Mouse (Mus musculus) erythroblast, adult 5-6 weeks (primary cell): ENCODE data around the gene Chmp1a. TPM values are rescaled to one million over a fixed set of nuclear protein-coding genes. Genes with fewer than 3 reads are reported as not detected.
A peak's percentile ranks its signal among the peaks of the same experiment; 100 is the strongest.
"Not testable (repeated sequence)": the region's sequence is repeated elsewhere in the genome, so short reads cannot be mapped to it uniquely, and the experiment has no call there.

Source experiments
- ATAC-seq: replicated peaks from 2 replicates; pipeline ENCODE4 v1.8.0; 2016; ENCODE audit warnings: moderate number of reproducible peaks, mild to moderate bottlenecking, moderate TSS enrichment, inconsistent platforms; ENCODE audit not compliant: poor library complexity, low FRiP score, severe bottlenecking
- total RNA-seq, 2 experiments: library from RNA; stranded (forward) in 1 of 2; stranded (reverse) in 1 of 2; fragments of 150-400 nt in 1 of 2; fragments of 200-764, 138-1000 nt in 1 of 2; gene quantifications; 2 replicates each; pipeline versions ENCODE4 v1.2.3 to v1.2.4; 2015 to 2017; ENCODE audit warnings: low replicate concordance in 2 of 2

Chmp1a gene
- total RNA-seq (2015; ENCODE audit: low replicate concordance): 19.2 and 24.9 TPM in 2 replicates
- total RNA-seq (2017; ENCODE audit: low replicate concordance): 17.0 and 24.1 TPM in 2 replicates

- ATAC-seq: peak; percentile 85
These were observed at the start of gene Chmp1a, which contains the start of gene Spata33 for GRCm38 (mm10) chr8:123212321-123213117. TSS of gene Chmp1a (minus strand) at chr8:123212763. TSS of gene Spata33 (plus strand) at chr8:123212832.

GRCm38 (mm10) chr8:123257593-123257992 is 45.0 kb upstream of the Chmp1a start:
- ATAC-seq: not testable (repeated sequence)

GRCm38 (mm10) chr8:123257114-123257513 is 44.6 kb upstream of the Chmp1a start:
- ATAC-seq: no peak

- no peak for ATAC-seq
These were observed 42.6 kb upstream of the Chmp1a start for GRCm38 (mm10) chr8:123255170-123255569.

GRCm38 (mm10) chr8:123254099-123254885 is 41.7 kb upstream of the Chmp1a start, which contains the start of the genes Zfp276 and Vps9d1:
TSS of gene Zfp276 (plus strand) at chr8:123254195.
TSS of gene Vps9d1 (minus strand) at chr8:123254348.
- peak; percentile 88 for ATAC-seq

GRCm38 (mm10) chr8:123253451-123254098 is 41.0 kb upstream of the Chmp1a start:
- no peak for ATAC-seq

- ATAC-seq: no peak
These were observed 40.4 kb upstream of the Chmp1a start for GRCm38 (mm10) chr8:123252925-123253324.

GRCm38 (mm10) chr8:123250940-123251339 is 38.4 kb upstream of the Chmp1a start:
- no peak for ATAC-seq

- ATAC-seq: no peak
These were observed 36.0 kb upstream of the Chmp1a start for GRCm38 (mm10) chr8:123248596-123248995.

- no peak for ATAC-seq
These were observed 35.2 kb upstream of the Chmp1a start for GRCm38 (mm10) chr8:123247748-123248147.

- ATAC-seq: no peak
These were observed 33.0 kb upstream of the Chmp1a start for GRCm38 (mm10) chr8:123245543-123245942.

- ATAC-seq: no peak
These were observed 31.8 kb upstream of the Chmp1a start for GRCm38 (mm10) chr8:123244382-123244781.

GRCm38 (mm10) chr8:123243053-123243452 is 30.5 kb upstream of the Chmp1a start:
- no peak for ATAC-seq

- no peak for ATAC-seq
These were observed 29.8 kb upstream of the Chmp1a start for GRCm38 (mm10) chr8:123242107-123242923.

GRCm38 (mm10) chr8:123239398-123239797 is 26.8 kb upstream of the Chmp1a start:
- no peak for ATAC-seq

- peak; percentile 86 for ATAC-seq
These were observed 23.2 kb upstream of the Chmp1a start, which contains the start of gene Spata2l for GRCm38 (mm10) chr8:123235520-123236497. TSS of gene Spata2l (minus strand) at chr8:123236233.

GRCm38 (mm10) chr8:123234918-123235519 is 22.5 kb upstream of the Chmp1a start:
- ATAC-seq: no peak

GRCm38 (mm10) chr8:123233760-123234159 is 21.2 kb upstream of the Chmp1a start:
- ATAC-seq: no peak
